Mouse (Mus musculus): ENCODE data around the gene Tpi1.
"Not testable (repeated sequence)": the region's sequence is repeated elsewhere in the genome, so short reads cannot be mapped to it uniquely, and the experiment has no call there.

Tpi1 gene

GRCm38 (mm10) chr6:124831649-124832048 is 17.6 kb upstream of the Tpi1 start:
- DNase-seq (ENCODE audit: low read depth in 1 of 2, low spot score in 2 of 2) = no peak

- DNase-seq (ENCODE audit: low read depth in 1 of 2, low spot score in 2 of 2) = not testable (repeated sequence)
Measured at GRCm38 (mm10) chr6:124831199-124831598, 17.1 kb upstream of the Tpi1 start.

GRCm38 (mm10) chr6:124829799-124830700 is 16.0 kb upstream of the Tpi1 start:
- peak; percentile 79 to 88 for DNase-seq (ENCODE audit: low read depth in 1 of 2, low spot score in 2 of 2)

DNA sequence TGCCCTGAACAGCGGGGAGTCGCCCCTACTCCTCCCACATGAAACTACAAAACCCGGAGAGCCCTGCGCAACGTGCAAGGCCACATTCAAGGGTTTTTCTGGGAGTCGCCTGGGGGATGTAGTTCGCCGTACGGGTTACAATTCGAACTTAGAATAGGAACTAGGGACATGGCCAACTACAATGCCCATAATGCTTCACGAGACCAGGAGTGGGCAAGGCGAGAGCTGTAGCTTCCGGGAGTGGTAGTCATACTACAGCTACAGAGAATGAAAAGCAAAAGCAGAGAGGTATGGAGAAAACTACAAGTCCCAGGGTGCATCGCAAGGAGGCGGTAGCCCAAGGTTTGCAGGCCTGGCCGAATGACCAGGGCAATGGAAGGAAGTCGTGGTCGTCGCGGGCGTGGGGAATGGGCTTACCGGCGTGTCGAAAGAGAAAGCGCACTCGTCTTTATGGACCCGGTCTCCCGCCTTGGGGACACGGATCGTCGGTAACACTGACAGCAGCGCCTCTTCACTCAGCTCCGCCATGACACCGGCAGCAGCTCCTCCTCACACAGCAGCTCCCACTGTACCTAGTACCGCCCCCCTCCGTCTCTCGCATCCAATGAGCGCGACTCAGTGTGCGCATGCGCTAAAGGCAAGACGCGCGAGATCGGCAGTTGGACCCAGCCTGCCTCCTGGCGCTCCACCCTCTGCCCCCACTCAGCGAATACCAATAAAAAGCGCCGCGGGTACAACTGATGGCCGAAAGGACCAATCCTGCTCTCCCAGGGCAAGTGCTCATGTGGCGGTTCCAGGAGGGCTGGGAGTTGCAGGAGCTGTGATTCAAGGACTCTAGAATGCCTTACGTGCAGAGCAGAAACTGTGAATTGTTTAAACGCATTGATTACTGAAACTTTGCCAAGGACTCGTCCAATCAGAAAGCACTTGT is 15.0 kb upstream of the Tpi1 start, which contains the start of the genes Usp5 and Cdca3:
Usp5 (minus strand) TSS at position 617 of the 931 bp plus-strand sequence.
Cdca3 (plus strand) TSS at position 680 of the 931 bp plus-strand sequence.
- DNase-seq (ENCODE audit: low read depth in 1 of 2, low spot score in 2 of 2) = peak; percentile 97 to 98

- no peak for DNase-seq (ENCODE audit: low read depth in 1 of 2, low spot score in 2 of 2)
Measured at GRCm38 (mm10) chr6:124828101-124828592, 14.1 kb upstream of the Tpi1 start.

DNA sequence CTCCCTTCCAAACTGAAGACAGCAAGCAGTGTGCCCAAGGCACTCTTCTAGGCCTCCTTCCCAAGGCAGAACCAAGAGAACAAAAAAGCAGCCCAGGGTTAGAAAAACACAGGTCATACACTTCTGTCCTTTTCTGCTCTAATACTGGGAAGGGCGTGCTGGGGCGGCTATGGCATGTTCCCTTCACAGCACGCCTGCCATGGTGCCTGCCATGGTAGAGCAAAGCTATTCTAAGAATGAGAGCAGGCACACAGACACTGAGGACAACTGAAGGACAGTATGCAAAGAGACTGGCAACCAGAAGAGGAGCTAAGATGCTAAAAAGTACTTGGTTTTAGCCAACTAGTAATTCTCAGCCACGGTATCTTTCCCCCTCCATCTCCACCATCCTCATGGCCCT is 8.0 kb upstream of the Tpi1 start:
- no peak for DNase-seq (ENCODE audit: low read depth in 1 of 2, low spot score in 2 of 2)

DNA sequence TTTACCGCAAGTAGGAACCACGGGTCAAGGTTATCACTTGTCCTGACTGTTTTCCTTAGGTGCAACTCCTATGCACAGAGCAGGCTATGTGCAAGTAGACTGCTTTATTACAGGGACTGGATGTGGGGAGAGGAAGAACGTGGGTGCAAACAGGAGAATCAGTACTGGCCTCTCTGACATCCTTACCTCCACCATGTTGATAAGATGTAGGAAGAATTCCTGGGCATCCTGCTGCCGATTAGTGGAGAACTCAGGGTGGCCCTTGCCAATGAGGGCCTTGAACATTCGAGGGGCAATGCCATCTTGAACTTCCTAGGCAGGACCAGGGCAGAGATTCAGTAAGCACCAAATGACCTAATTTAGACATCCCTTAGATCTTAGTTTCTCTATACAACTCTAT is 6.8 kb upstream of the Tpi1 start:
- DNase-seq (ENCODE audit: low read depth in 1 of 2, low spot score in 2 of 2) = no peak

DNA sequence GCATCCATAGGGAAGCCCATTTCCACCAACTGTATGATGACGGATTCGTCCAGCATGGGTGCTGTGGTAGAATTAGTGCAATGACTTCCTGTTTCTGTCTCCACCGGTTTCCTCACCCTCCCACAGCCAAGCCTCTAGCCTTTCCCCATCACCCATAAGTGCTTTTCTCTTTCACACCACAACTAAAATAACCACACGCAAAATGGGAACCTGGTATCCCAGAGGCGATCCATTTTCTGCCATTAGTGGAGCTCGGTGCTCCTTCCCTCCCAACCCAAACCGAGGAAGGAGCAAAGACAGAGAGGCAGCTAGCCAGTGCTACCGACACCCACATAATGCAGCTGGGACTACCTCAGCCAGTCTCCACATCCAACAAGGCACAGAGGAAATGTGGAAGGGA is 3.9 kb upstream of the Tpi1 start:
- DNase-seq (ENCODE audit: low read depth in 1 of 2, low spot score in 2 of 2) = no peak

- DNase-seq (ENCODE audit: low read depth in 1 of 2, low spot score in 2 of 2) = no peak
Measured at GRCm38 (mm10) chr6:124817563-124817962, 3.5 kb upstream of the Tpi1 start.

- DNase-seq (ENCODE audit: low read depth in 1 of 2, low spot score in 2 of 2) = no peak
Measured at GRCm38 (mm10) chr6:124817125-124817524, 3.0 kb upstream of the Tpi1 start.

- DNase-seq (ENCODE audit: low read depth in 1 of 2, low spot score in 2 of 2) = no peak
Measured at GRCm38 (mm10) chr6:124816611-124817010, 2.5 kb upstream of the Tpi1 start.

DNA sequence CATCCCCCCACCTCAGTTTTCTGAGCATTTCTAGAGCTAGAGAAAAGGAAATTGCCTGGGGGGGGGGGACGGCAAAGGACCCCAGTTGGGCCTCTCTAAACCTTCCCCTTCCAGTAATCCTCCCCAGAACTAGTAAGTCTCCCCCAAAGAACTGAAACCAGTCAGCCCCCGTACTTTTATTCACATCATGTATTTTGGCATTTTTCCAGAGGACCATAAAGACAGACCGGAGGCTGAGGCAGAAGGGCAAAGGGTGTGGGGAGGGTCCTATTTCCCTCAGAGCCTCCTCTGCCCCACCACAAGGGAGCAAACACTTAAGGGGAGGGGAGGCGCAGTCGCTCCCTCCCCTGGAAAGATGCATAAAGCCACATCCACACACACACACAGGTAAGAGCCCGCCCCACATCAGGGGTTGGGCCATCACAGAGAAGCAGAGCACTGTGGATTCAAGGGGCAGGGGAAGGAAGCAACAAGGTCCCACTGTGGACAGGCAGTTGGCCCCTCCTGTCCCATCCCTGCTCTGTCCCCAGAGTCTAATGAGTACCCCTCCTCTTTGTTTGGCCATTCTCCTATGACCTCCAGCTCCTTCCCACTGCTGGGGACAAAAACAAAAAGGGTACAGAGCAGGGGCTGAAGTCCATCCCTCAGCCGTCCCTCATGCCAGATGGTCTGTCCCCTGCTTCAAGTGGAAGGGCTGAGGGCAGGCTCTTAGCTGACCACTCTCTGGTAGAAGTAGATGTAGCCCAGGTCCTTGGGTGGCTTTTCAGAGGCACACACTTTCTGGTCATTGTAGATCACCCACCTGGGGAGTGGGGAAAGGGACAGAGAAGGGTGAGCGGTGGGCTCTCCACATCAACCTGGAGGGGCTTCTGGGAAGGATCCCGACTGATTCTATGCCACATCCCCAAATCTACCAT is 1.0 kb upstream of the Tpi1 start:
- DNase-seq (ENCODE audit: low read depth in 1 of 2, low spot score in 2 of 2) = no peak

DNA sequence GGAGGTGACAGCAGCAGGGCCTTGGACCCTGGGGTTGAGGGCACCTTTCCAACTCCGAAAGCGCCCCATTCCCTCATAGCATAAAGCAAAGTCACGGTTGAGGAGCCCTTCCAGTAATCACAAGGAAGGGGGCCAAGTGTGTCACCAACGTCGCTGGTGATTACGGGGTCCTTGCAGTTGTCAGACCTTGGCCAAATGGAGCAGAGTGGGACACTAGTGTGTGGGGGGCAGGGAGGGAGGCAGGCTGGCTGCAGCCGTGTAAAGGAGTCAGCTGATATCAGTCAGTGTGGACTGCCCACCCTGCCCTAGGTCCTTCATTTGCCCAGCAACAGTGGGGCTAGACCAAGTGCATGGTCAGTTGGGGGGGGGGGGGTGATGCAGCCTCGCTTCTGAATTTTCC is 352 bp upstream of the Tpi1 start:
- no peak for DNase-seq (ENCODE audit: low read depth in 1 of 2, low spot score in 2 of 2)

DNA sequence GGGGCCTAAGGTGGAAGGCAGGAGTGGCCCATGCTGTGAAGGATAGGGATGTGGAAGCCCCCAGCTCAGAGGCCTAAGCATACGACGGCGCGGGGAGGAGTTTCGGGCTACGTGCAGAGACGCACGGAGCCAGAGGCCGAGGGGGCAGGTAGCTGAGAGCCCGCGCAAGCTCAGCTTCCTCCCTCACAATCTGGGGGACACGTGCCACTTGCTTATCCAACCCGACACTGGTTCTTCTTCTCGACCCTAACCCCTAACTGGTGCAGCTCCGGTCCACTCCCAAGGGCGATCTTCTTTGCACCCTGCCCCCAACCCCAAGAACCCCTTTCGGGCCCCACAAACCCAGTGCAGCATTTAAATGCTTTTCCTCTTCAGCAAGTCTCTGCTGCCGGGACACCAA is 600 bp downstream of the Tpi1 start:
- DNase-seq (ENCODE audit: low read depth in 1 of 2, low spot score in 2 of 2) = no peak

DNA sequence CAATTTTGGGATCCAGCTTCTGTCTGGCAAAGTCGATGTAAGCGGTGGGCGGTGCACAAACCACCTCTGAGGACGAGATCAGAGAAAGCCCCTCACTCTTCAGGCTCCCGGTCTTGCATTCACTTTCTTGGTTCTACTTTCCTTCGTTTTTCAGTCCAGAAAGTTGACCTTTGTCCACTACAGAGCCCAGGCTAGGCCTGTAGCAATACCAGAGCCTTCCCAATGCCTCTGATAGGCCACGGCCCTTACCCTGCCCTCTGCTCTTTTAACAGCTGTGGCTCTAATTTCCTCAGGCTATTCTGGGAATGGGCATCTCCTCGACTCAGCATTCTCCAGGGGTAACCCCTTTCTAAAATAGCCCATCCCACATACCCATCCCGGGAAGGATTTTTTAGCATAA is 1.2 kb downstream of the Tpi1 start:
- DNase-seq (ENCODE audit: low read depth in 1 of 2, low spot score in 2 of 2) = no peak

GRCm38 (mm10) chr6:124811701-124812560 is 2.2 kb downstream of the Tpi1 start:
- no peak for DNase-seq (ENCODE audit: low read depth in 1 of 2, low spot score in 2 of 2)

GRCm38 (mm10) chr6:124811403-124811665 is 2.8 kb downstream of the Tpi1 start:
- DNase-seq (ENCODE audit: low read depth in 1 of 2, low spot score in 2 of 2) = no peak

- DNase-seq (ENCODE audit: low read depth in 1 of 2, low spot score in 2 of 2) = not testable (repeated sequence)
Measured at GRCm38 (mm10) chr6:124810566-124811402, 3.3 kb downstream of the Tpi1 start.

Measured in monocyte, adult 2 months (primary cell).